Mouse (Mus musculus) thymus, adult 2 months (tissue): ENCODE data around the gene Man1c1.

ENCODE experiments used
- CTCF ChIP-seq: fragments of 200-500 bp; IDR thresholded peaks from 2 replicates; pipeline ENCODE4 v1.5.1; 2012; ENCODE audit warnings: mild to moderate bottlenecking, control low read depth, low read length, moderate library complexity, borderline replicate concordance; ENCODE audit not compliant: control insufficient read depth, poor library complexity, insufficient read depth; ENCODE audit errors: extremely low read depth
- POLR2A ChIP-seq: fragments of 200-500 bp; IDR thresholded peaks from 2 replicates; pipeline ENCODE4 v1.6.1; 2012; ENCODE audit warnings: mild to moderate bottlenecking, low read length, control low read depth, moderate library complexity; ENCODE audit not compliant: control insufficient read depth, poor library complexity, insufficient read depth; ENCODE audit errors: extremely low read depth

DNA sequence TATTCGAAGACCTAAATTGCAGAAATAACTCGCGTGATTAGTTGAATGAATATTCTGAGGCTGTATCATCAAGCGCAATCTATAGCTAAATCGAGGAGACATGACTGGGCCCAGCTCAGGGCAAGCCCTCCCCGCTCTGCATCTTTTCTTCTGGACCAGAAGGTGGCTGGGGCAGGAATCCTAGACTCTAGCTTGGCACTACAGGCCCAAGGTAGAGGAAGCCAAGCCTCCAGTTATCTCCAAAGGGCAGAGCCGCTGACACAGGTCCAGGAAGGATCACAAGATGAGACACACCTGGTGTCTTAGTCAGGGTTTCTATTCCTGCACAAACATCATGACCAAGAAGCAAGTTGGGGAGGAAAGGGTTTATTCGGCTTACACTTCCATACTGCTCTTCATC is 83.8 kb downstream of the Man1c1 start:
- TF ChIP-seq CTCF (no peak), POLR2A (no peak)
